Mouse (Mus musculus) bone marrow, adult 2 months (tissue): ENCODE data around the gene Ptpru.

Experiments used
- CTCF ChIP-seq: fragments of 200-500 bp; IDR thresholded peaks from 2 replicates; pipeline ENCODE4 v1.5.1; 2011; ENCODE audit warnings: low read length, control low read depth; ENCODE audit not compliant: control insufficient read depth, insufficient read depth
- POLR2A ChIP-seq: fragments of 200-500 bp; IDR thresholded peaks from 2 replicates; pipeline ENCODE4 v1.6.1; 2011; ENCODE audit warnings: low read depth, mild to moderate bottlenecking, control low read depth, low read length, borderline replicate concordance; ENCODE audit not compliant: control insufficient read depth

DNA sequence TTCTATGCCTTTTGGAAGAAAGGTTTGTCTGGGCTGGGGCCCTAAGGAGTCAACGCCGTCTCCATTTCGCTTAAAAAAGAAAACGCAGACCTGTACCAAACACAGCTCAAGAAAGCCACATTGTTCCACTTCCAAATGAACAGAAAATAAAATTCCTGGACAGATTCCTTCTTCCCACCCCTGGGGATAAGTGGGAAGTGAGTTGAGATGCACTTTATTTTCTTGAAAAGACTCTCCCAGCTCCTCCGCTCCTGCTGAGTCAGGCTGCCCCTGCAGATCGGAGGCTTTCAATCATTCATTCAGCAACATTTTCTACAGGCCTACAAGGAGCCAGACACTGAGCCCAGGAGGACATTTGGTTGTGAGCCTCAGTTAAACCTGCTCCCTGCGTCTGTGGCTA, 74.2 kb downstream of the Ptpru start:
- no peak for TF ChIP-seq CTCF
- TF ChIP-seq POLR2A = no peak
